Mouse (Mus musculus): ENCODE measurements at regions not wholly inside any gene's neighbourhood (a gene's known extent, or its start where the extent isn't known, plus 50 kb on each side); places are given as distances from the start of the nearest gene placed in this dataset.

- DNase-seq (ENCODE audit: low read depth, low spot score), result no peak
- Histone ChIP-seq H3K27me3 (ENCODE audit: control insufficient read depth, insufficient read depth, low read length, poor library complexity, severe bottlenecking) (no peaks in the 10 kb centered on the region; the same call in 1 of the 2 replicates), H3K36me3 (ENCODE audit: control insufficient read depth, insufficient read depth, low read length, poor library complexity, severe bottlenecking) (no peaks in the 10 kb centered on the region)
These were observed 50.3 kb upstream of the Hunk start for GRCm38 (mm10) chr16:90335499-90335898.

- DNase-seq (ENCODE audit: low read depth, low spot score), result peak; percentile 11
- Histone ChIP-seq H3K27me3 (ENCODE audit: control insufficient read depth, insufficient read depth, low read length, poor library complexity, severe bottlenecking) (no peaks in the 10 kb centered on the region; the same call in 1 of the 2 replicates), H3K36me3 (ENCODE audit: control insufficient read depth, insufficient read depth, low read length, poor library complexity, severe bottlenecking) (no peaks in the 10 kb centered on the region)
These were observed 49.8 kb upstream of the Scaf4 start for GRCm38 (mm10) chr16:90333876-90334825.

All from splenic B cell, adult 2 months (primary cell).